Mouse (Mus musculus): ENCODE results near the gene Gabarap.

Gabarap gene

GRCm38 (mm10) chr11:70020022-70020631 lies 29.2 kb downstream of the Gabarap start:
- DNase-seq (ENCODE audit: extremely low read depth, low read depth): no peak

- peak; percentile 85 for DNase-seq (ENCODE audit: extremely low read depth, low read depth)
Measured at GRCm38 (mm10) chr11:70020731-70021263, 29.9 kb downstream of the Gabarap start.

- peak; percentile 82 for DNase-seq (ENCODE audit: extremely low read depth, low read depth)
Measured at GRCm38 (mm10) chr11:70021264-70022132, 30.6 kb downstream of the Gabarap start.

DNA sequence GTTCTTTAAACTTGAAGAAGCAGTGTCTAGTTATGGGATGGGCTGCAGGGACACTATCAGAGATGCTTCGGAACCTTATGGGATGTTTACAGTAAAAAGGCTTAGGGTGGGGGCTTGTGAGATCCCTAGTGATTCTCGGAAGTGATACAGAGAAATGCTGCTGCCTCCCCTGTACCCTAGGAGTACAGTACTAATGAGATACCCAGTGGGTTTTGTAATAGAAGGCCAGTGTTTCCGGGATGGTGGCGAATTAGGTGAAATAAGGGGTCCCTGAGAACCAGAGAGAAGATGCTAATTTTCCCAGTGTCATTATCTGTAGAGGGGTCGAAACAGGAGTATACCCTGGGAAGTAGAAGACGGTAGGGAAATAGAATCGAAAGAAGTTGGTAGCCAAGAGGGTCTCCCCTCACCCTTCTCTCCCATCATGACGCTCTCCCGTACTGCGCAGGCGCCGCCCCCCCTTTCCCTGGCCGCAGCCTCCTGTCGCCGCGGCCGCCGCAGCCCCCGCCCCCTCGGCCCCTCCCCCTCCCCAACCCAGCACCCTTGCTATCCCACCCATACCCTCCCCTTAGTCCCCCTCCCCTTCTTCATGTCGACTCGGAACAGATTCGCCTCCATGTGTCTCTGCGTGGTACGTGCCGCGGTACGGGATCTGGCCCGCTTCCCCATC lies 32.7 kb downstream of the Gabarap start:
- no peak for DNase-seq (ENCODE audit: extremely low read depth, low read depth)

GRCm38 (mm10) chr11:70024151-70024514 lies 33.2 kb downstream of the Gabarap start:
- no peak for DNase-seq (ENCODE audit: extremely low read depth, low read depth)

- DNase-seq (ENCODE audit: extremely low read depth, low read depth): no peak
Measured at GRCm38 (mm10) chr11:70026689-70027088, 35.7 kb downstream of the Gabarap start.

DNA sequence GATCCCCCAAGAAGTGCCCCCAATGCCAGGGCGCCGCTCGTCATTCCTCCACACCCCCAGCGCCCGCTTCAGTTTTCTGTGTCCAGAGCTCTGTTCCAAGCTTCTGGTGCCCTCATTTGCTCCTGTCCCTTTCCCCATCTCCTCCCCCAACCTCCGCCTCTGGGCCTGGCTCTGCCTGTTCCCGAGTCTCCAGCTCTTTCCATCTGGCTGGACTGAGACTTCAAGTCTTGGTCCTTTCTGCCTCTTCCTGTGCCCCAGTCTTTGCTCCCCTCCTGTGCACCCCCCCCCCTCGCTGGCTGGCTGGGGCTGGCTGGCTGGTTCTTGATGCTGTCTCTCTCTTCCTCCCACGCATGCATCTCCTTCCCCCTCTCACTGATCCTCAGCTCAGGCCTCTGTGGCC lies 36.5 kb downstream of the Gabarap start:
- DNase-seq (ENCODE audit: extremely low read depth, low read depth): no peak

GRCm38 (mm10) chr11:70028401-70029129 lies 37.6 kb downstream of the Gabarap start:
- no peak for DNase-seq (ENCODE audit: extremely low read depth, low read depth)

GRCm38 (mm10) chr11:70029130-70029801 lies 38.3 kb downstream of the Gabarap start:
- no peak for DNase-seq (ENCODE audit: extremely low read depth, low read depth)

GRCm38 (mm10) chr11:70029829-70030550 lies 39.0 kb downstream of the Gabarap start:
- no peak for DNase-seq (ENCODE audit: extremely low read depth, low read depth)

GRCm38 (mm10) chr11:70030651-70031320 lies 39.8 kb downstream of the Gabarap start:
- no peak for DNase-seq (ENCODE audit: extremely low read depth, low read depth)

GRCm38 (mm10) chr11:70031321-70031670 lies 40.4 kb downstream of the Gabarap start:
- DNase-seq (ENCODE audit: extremely low read depth, low read depth): no peak

GRCm38 (mm10) chr11:70038174-70038573 lies 47.2 kb downstream of the Gabarap start:
- no peak for DNase-seq (ENCODE audit: extremely low read depth, low read depth)

- no peak for DNase-seq (ENCODE audit: extremely low read depth, low read depth)
Measured at GRCm38 (mm10) chr11:70039631-70040030, 48.7 kb downstream of the Gabarap start.

GRCm38 (mm10) chr11:70040184-70040583 lies 49.2 kb downstream of the Gabarap start:
- DNase-seq (ENCODE audit: extremely low read depth, low read depth): no peak

GRCm38 (mm10) chr11:70042309-70043085 lies 51.6 kb downstream of the Gabarap start:
- DNase-seq (ENCODE audit: extremely low read depth, low read depth): no peak

DNA sequence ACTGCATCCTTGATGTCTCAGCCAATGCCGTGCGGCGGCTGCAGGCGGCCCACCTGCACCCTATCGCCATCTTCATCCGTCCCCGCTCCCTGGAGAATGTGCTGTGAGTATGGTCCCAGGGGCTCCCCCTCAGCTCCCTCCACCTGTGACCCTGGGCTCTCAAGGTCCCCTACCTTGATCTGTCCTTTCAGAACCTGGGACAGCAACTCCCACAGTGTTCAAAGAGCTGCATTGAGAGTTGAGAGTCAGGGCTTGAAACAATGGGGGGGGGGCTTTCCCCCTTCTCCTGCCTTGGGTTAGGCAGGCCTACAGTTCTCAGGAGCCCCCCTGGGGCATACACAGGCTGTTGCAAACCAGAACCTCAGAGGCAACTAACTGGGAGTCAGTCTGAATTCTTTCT lies 52.7 kb downstream of the Gabarap start:
- no peak for DNase-seq (ENCODE audit: extremely low read depth, low read depth)

Data from MEL-GATA-1-ER (cell line).